Mouse (Mus musculus) kidney, embryonic 15.5 days (tissue): ENCODE data around the gene Hebp2. TPM values are rescaled to one million over a fixed set of nuclear protein-coding genes. Genes with fewer than 3 reads are reported as not detected.

Source experiments
- ATAC-seq: fragments of 200-750 bp; cut with Nextera tagmentation; replicated peaks from 2 replicates; pipeline ENCODE4 v1.8.0; 2017; ENCODE audit warnings: moderate TSS enrichment; ENCODE audit not compliant: low FRiP score
- H3K27ac ChIP-seq: fragments of 300-500 bp; sonication (generic); 2 replicates; pipeline ENCODE4 v1.5.1; 2015; ENCODE audit warnings: mild to moderate bottlenecking, inconsistent platforms
- H3K27me3 ChIP-seq: fragments of 300-500 bp; sonication (generic); 2 replicates; pipeline ENCODE4 v1.6.1; 2015; ENCODE audit warnings: inconsistent platforms
- H3K36me3 ChIP-seq: fragments of 300-500 bp; sonication (generic); 2 replicates; pipeline ENCODE4 v1.6.1; 2015; ENCODE audit warnings: inconsistent platforms
- H3K4me1 ChIP-seq: fragments of 300-500 bp; sonication (generic); 2 replicates; pipeline ENCODE4 v1.6.1; 2015; ENCODE audit warnings: inconsistent platforms
- H3K4me2 ChIP-seq: fragments of 300-500 bp; sonication (generic); 2 replicates; pipeline ENCODE4 v1.6.1; 2015; ENCODE audit warnings: moderate library complexity, mild to moderate bottlenecking, inconsistent platforms
- H3K4me3 ChIP-seq: fragments of 300-500 bp; sonication (generic); replicated peaks from 2 replicates; pipeline ENCODE4 v1.5.1; 2015; ENCODE audit warnings: mild to moderate bottlenecking, inconsistent platforms
- H3K9ac ChIP-seq: fragments of 300-500 bp; sonication (generic); 2 replicates; pipeline ENCODE4 v1.6.1; 2015; ENCODE audit warnings: mild to moderate bottlenecking, inconsistent platforms
- H3K9me3 ChIP-seq: fragments of 300-500 bp; sonication (generic); replicated peaks from 2 replicates; pipeline ENCODE4 v1.6.1; 2016; ENCODE audit warnings: inconsistent platforms
- WGBS: fragments of 180-500 bp; shearing (Covaris S2); methylation state at CpG from one replicate; pipeline ENCODE4 v1.1.7; 2015; ENCODE audit warnings: mixed read lengths; 5-methylcytosine and 5-hydroxymethylcytosine counted together
- polyA plus RNA-seq: library from polyadenylated mRNA; unstranded; fragments of >200 nt; fragmentation: Nextera tagmentation; extraction: Ambion mirVana; gene quantifications from 2 replicates; pipeline ENCODE4 v1.2.1, GENCODE M21; 2015

Gene Hebp2
- polyA plus RNA-seq, 1 experiment from 2014 or later, result 12.6 TPM

- ATAC-seq, result no peak
- Histone ChIP-seq H3K4me3 (no peak overlapping the region), H3K27me3 (no peaks in the 10 kb centered on the region), H3K9ac (no peak overlapping the region), H3K36me3 (peaks cover 32% of the 10 kb centered on the region), H3K9me3 (no peaks in the 10 kb centered on the region), H3K4me2 (no peak overlapping the region), H3K27ac (no peak overlapping the region), H3K4me1 (peaks cover 28% of the 10 kb centered on the region)
- WGBS, result 91% methylated on average over 4 of the region's 4 CpGs
These were observed 15.7 kb downstream of the Hebp2 start for GRCm38 (mm10) chr10:18530161-18530560.

DNA sequence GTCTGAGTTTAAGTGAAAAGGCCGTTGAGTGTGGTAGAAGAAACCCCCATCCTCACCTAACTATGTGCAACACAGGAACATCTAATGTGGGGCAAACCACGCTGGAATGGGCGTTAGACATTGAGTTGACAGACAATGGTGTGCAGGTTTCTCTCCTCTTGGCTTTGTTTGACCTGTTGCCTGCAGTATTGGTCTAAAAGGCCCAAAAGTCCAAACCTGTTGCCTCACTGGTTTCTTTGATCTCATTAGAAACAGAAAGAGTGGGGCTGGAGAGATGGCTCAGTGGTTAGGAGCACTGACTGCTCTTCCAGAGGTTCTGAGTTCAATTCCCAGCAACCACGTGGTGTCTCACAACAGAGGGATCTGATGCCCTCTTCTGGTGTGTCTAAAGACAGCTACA, 16.7 kb downstream of the Hebp2 start:
- no peaks in the 10 kb centered on the region for H3K27me3 ChIP-seq
- WGBS, result 85% methylated on average over 4 of the region's 4 CpGs
- peaks cover 29% of the 10 kb centered on the region for H3K4me1 ChIP-seq
- no peak overlapping the region for H3K4me2 ChIP-seq
- H3K36me3 ChIP-seq, result peaks cover 41% of the 10 kb centered on the region
- no peak overlapping the region for H3K4me3 ChIP-seq
- no peak overlapping the region for H3K27ac ChIP-seq
- H3K9me3 ChIP-seq, result no peaks in the 10 kb centered on the region
- no peak for ATAC-seq
- H3K9ac ChIP-seq, result no peak overlapping the region

GRCm38 (mm10) chr10:18528475-18528874, 17.4 kb downstream of the Hebp2 start:
- Histone ChIP-seq H3K4me1 (peaks cover 29% of the 10 kb centered on the region), H3K4me3 (no peak overlapping the region), H3K4me2 (no peak overlapping the region), H3K36me3 (peaks cover 47% of the 10 kb centered on the region), H3K27me3 (no peaks in the 10 kb centered on the region), H3K27ac (no peak overlapping the region), H3K9ac (no peak overlapping the region), H3K9me3 (no peaks in the 10 kb centered on the region)
- WGBS, result 58% methylated on average over 5 of the region's 5 CpGs
- ATAC-seq, result no peak

- H3K9me3 ChIP-seq, result no peaks in the 10 kb centered on the region
- WGBS, result 69% methylated on average over 7 of the region's 7 CpGs
- H3K4me2 ChIP-seq, result no peak overlapping the region
- H3K9ac ChIP-seq, result no peak overlapping the region
- no peaks in the 10 kb centered on the region for H3K27me3 ChIP-seq
- ATAC-seq, result no peak
- H3K4me1 ChIP-seq, result peaks cover 29% of the 10 kb centered on the region
- no peak overlapping the region for H3K27ac ChIP-seq
- no peak overlapping the region for H3K4me3 ChIP-seq
- H3K36me3 ChIP-seq, result peaks cover 41% of the 10 kb centered on the region
These were observed 18.1 kb downstream of the Hebp2 start for GRCm38 (mm10) chr10:18527766-18528165.

DNA sequence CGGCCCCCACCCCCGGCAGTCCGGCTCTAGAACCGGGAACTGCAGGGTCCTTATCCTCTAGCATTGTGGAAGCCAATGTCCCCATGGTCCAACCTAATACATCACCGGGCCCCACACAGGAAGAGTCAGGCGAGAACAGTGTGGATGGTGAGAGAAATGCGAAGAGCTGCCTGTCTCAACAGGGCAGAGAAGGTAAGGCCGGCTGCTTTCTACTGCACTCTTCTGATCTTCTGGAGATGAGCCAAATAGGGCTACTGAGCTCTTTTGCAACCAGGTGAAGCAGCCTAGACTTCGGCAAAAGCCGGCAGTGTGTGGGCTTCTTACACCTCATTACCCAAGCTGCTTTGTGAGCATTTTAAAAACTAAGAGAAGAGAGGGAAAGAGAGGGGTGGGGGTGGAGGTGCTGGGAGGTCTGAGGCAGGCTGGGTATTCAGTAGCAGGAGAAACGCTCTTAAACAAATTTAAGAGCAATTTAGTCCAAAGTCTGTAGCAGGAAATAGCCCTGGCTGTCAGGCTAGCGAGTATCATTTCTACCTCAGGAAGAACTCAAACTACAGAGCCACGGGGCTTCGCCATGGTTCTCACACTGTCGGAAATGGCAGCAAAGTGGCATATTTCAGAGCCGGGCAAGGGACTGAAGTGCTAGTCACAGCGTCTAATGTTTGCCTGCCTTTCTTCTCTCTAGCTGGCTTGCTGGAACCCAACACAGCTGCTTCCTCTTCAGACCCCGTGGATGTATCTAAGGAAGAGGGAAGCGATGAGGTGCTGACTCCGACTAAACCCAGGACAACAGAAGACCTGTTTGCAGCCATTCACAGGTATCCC, 18.8 kb downstream of the Hebp2 start:
- Histone ChIP-seq H3K36me3 (peaks cover 38% of the 10 kb centered on the region), H3K9me3 (no peaks in the 10 kb centered on the region), H3K27me3 (no peaks in the 10 kb centered on the region), H3K4me2 (no peak overlapping the region), H3K4me1 (peaks cover 26% of the 10 kb centered on the region), H3K27ac (peak overlapping the region; percentile 4; the same call in 1 of the 2 replicates), H3K9ac (no peak overlapping the region), H3K4me3 (no peak overlapping the region)
- 66% methylated on average over 20 of the region's 20 CpGs for WGBS
- ATAC-seq, result peak; percentile 38

DNA sequence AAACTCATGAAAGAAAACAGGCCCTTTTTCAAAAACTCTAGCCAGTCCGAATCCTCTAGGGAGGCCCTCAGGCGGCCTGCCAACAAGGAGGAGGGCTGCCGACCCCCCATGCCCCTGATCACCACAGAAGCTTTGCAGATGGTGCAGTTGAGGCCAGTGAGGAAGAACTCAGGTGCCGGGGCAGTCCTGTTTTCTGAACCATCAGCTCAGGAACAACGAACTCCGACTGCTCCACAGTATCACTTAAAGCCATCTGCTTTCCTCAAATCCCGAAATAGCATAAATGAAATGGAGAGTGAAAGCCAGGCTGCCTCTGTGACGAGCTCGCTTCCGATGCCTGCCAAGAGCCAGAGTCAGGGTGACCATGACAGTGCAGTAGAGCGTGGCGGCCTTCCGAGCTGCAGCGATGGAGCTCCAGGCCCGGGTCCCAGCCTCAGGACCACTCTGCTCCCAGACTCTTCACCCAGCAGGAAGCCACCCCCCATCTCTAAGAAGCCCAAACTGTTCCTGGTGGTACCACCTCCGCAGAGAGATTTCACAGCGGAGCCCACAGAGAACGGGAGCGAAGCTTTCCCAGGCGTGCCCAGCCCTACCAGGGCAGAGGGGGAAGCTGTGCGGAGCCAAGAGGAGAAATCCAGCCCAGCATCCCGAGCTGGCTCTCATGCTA, 19.6 kb downstream of the Hebp2 start:
- peak; percentile 55 for ATAC-seq
- 66% methylated on average over 22 of the region's 22 CpGs for WGBS

DNA sequence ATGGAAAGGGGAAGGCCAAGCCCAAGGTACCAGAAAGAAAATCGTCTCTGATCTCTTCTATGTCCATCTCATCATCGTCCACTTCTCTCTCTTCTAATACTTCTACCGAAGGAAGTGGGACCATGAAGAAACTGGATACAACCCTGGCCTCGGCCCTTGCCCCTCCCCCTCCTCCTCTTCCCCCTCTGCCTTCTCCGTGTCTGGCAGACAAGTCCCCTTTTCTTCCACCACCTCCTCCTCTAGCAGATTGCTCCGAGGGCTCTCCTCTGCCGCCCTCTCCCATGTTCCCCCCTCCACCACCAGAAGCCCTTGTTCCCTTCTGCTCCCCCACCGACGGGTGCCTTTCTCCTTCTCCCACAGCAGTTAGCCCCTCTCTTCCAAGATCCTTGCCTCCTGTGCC, 20.1 kb downstream of the Hebp2 start:
- H3K4me3 ChIP-seq, result no peak overlapping the region

More for the DNA sequence above, 19.6 kb downstream of the Hebp2 start:
- H3K36me3 ChIP-seq, result peaks cover 31% of the 10 kb centered on the region
- peak overlapping the region; percentile 4; the same call in 1 of the 2 replicates for H3K27ac ChIP-seq
- H3K27me3 ChIP-seq, result no peaks in the 10 kb centered on the region
- peaks cover 26% of the 10 kb centered on the region for H3K4me1 ChIP-seq
- no peak overlapping the region for H3K9ac ChIP-seq
- no peaks in the 10 kb centered on the region for H3K9me3 ChIP-seq
- H3K4me2 ChIP-seq, result no peak overlapping the region
- H3K4me3 ChIP-seq, result no peak overlapping the region

DNA sequence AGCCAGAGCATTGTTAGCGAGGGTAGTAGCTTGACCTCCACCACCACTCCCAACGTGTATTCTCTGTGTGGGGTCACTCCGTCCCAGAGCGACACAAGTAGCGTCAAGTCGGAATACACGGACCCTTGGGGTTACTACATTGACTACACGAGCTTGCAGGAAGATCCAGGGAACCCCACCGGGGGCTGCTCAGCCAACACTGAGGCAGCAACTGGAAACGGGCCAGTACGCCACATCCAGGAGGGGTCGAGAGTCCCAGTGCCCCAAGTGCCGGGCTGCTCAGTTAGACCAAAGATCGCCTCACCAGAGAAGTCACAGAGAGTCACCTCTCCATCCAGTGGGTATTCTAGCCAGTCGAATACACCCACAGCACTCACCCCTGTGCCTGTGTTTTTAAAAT, 20.6 kb downstream of the Hebp2 start:
- WGBS, result 89% methylated on average over 15 of the region's 15 CpGs
- Histone ChIP-seq H3K9ac (no peak overlapping the region), H3K27ac (no peak overlapping the region), H3K27me3 (no peaks in the 10 kb centered on the region), H3K4me3 (no peak overlapping the region), H3K4me2 (no peak overlapping the region), H3K4me1 (peaks cover 26% of the 10 kb centered on the region), H3K9me3 (no peaks in the 10 kb centered on the region), H3K36me3 (peaks cover 30% of the 10 kb centered on the region)
- no peak for ATAC-seq

More for the DNA sequence above, 20.1 kb downstream of the Hebp2 start:
- Histone ChIP-seq H3K4me2 (no peak overlapping the region), H3K27me3 (no peaks in the 10 kb centered on the region), H3K36me3 (peaks cover 28% of the 10 kb centered on the region), H3K9me3 (no peaks in the 10 kb centered on the region), H3K27ac (0 out of 2 replicates have a peak overlapping the region, but pooled peaks have one; percentile 0), H3K4me1 (peaks cover 26% of the 10 kb centered on the region), H3K9ac (no peak overlapping the region)
- 49% methylated on average over 9 of the region's 9 CpGs for WGBS
- ATAC-seq, result no peak

GRCm38 (mm10) chr10:18522556-18522955, 23.3 kb downstream of the Hebp2 start:
- no peak for ATAC-seq
- 58% methylated on average over 2 of the region's 2 CpGs for WGBS
- Histone ChIP-seq H3K27ac (no peak overlapping the region), H3K4me3 (no peak overlapping the region), H3K9ac (no peak overlapping the region), H3K4me1 (peaks cover 23% of the 10 kb centered on the region), H3K9me3 (no peaks in the 10 kb centered on the region), H3K27me3 (no peaks in the 10 kb centered on the region), H3K36me3 (peaks cover 32% of the 10 kb centered on the region), H3K4me2 (no peak overlapping the region)

GRCm38 (mm10) chr10:18511496-18511895, 34.4 kb downstream of the Hebp2 start:
- no peak overlapping the region for H3K9ac ChIP-seq
- peaks cover 4% of the 10 kb centered on the region for H3K4me1 ChIP-seq
- no peak overlapping the region for H3K27ac ChIP-seq
- H3K9me3 ChIP-seq, result no peaks in the 10 kb centered on the region
- ATAC-seq, result no peak
- no peak overlapping the region for H3K4me2 ChIP-seq
- 91% methylated on average over 11 of the region's 11 CpGs for WGBS
- no peak overlapping the region for H3K4me3 ChIP-seq
- H3K27me3 ChIP-seq, result no peaks in the 10 kb centered on the region
- H3K36me3 ChIP-seq, result peaks cover 8% of the 10 kb centered on the region

DNA sequence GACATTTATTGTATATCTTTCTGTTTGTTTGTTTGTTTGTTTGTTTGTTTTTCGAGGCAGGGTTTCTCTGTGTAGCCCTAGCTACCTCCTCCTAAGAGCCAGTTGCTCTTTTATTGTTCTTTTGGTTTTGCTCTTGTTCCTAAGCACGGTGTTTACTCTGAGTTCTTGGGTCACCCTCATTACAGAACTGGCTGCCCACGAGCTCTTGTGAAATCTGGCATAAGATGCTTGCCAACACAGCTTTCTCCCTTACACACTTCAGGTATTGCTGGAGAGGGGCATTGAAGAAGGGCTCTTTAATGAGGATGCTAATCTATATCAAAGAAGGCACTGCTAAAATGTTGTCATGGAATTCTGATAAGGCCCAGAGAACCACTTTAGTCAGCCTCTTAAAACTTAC, 35.2 kb downstream of the Hebp2 start:
- Histone ChIP-seq H3K4me1 (peaks cover 12% of the 10 kb centered on the region), H3K9ac (no peak overlapping the region), H3K4me2 (no peak overlapping the region), H3K9me3 (no peaks in the 10 kb centered on the region), H3K4me3 (no peak overlapping the region), H3K27me3 (no peaks in the 10 kb centered on the region), H3K36me3 (peaks cover 8% of the 10 kb centered on the region), H3K27ac (no peak overlapping the region)
- 73% methylated on average over 3 of the region's 3 CpGs for WGBS
- no peak for ATAC-seq

- Histone ChIP-seq H3K4me3 (no peak overlapping the region), H3K9me3 (no peaks in the 10 kb centered on the region), H3K27ac (no peak overlapping the region), H3K4me1 (peaks cover 18% of the 10 kb centered on the region), H3K9ac (no peak overlapping the region), H3K27me3 (no peaks in the 10 kb centered on the region), H3K36me3 (peaks cover 8% of the 10 kb centered on the region), H3K4me2 (no peak overlapping the region)
- WGBS, result 63% methylated on average over 1 of the region's 1 CpGs
- ATAC-seq, result no peak
These were observed 37.3 kb downstream of the Hebp2 start for GRCm38 (mm10) chr10:18508586-18508985.
